Mouse (Mus musculus) left cerebral cortex, postnatal 36 days (tissue): Measurements from ENCODE around the gene Glrx3. TPM values are rescaled to one million over a fixed set of nuclear protein-coding genes. Genes with fewer than 3 reads are reported as not detected.
"Not testable (repeated sequence)": the region's sequence is repeated elsewhere in the genome, so short reads cannot be mapped to it uniquely, and the experiment has no call there.

ENCODE experiments used
- DNase-seq, 2 experiments: peaks; one replicate each; pipeline ENCODE4 v3.0.0; 2021 to 2022; ENCODE audit warnings: low spot score in 2 of 2, mixed read lengths in 1 of 2
- intact Hi-C: fragments of 180-260 bp; cut with DNase I; formaldehyde crosslinking; loops from one replicate; pipeline ENCODE4 v1.15.1; 2025
- total RNA-seq, 2 experiments: library from RNA; stranded (reverse); gene quantifications; 2 replicates each; pipeline ENCODE4 v1.2.3; 2021

Gene Glrx3
- total RNA-seq: 100 to 1,000 TPM in 1 of 2 experiments, 10 to 100 TPM in 1; 93.5 to 100 TPM

- intact Hi-C loops: loop anchor here (1.0 kb wide), 1 partner anchor 27 kb away; the partner anchor contains the start of gene 9430038I01Rik
- peak; percentile 95 to 96 for DNase-seq
Observed at GRCm38 (mm10) chr7:137437440-137438178, at the start of gene Glrx3. Gene Glrx3, plus strand, starts transcription at chr7:137437614.

- DNase-seq: no peak
- intact Hi-C loops: no loop called here
Observed at GRCm38 (mm10) chr7:137387863-137388262, 49.6 kb upstream of the Glrx3 start.

GRCm38 (mm10) chr7:137395421-137395820 lies 42.0 kb upstream of the Glrx3 start:
- no peak for DNase-seq
- intact Hi-C loops: no loop called here

- intact Hi-C loops: no loop called here
- DNase-seq: no peak
Observed at GRCm38 (mm10) chr7:137397361-137397910, 40.0 kb upstream of the Glrx3 start.

GRCm38 (mm10) chr7:137398973-137399372 lies 38.4 kb upstream of the Glrx3 start:
- intact Hi-C loops: no loop called here
- no peak for DNase-seq

- intact Hi-C loops: loop anchor here (2.0 kb wide), 1 partner anchor 19 kb away; no protein-coding TSS in a partner anchor
- no peak for DNase-seq
Observed at GRCm38 (mm10) chr7:137404146-137404545, 33.3 kb upstream of the Glrx3 start.

- DNase-seq: no peak
- intact Hi-C loops: no loop called here
Observed at GRCm38 (mm10) chr7:137407428-137408058, 29.9 kb upstream of the Glrx3 start.

- peak; percentile 94 to 96 for DNase-seq
- intact Hi-C loops: loop anchor here (1.0 kb wide), 1 partner anchor 27 kb away; the partner anchor contains the start of gene Glrx3
Observed at GRCm38 (mm10) chr7:137410337-137411197, 26.8 kb upstream of the Glrx3 start, which contains the start of gene 9430038I01Rik. Gene 9430038I01Rik, minus strand, starts transcription at chr7:137410762.

GRCm38 (mm10) chr7:137414710-137415109 lies 22.7 kb upstream of the Glrx3 start:
- DNase-seq: no peak
- intact Hi-C loops: no loop called here

- DNase-seq: no peak
- intact Hi-C loops: loop anchor here (10.0 kb wide), 1 partner anchor 56 kb away; no protein-coding TSS in a partner anchor
Observed at GRCm38 (mm10) chr7:137420550-137420949, 16.9 kb upstream of the Glrx3 start.

GRCm38 (mm10) chr7:137421236-137421635 lies 16.2 kb upstream of the Glrx3 start:
- intact Hi-C loops: loop anchor here (10.0 kb wide), 1 partner anchor 56 kb away; no protein-coding TSS in a partner anchor
- no peak for DNase-seq

- no peak for DNase-seq
- intact Hi-C loops: loop anchor here (10.0 kb wide), 1 partner anchor 62 kb away; no protein-coding TSS in a partner anchor
Observed at GRCm38 (mm10) chr7:137426693-137427092, 10.7 kb upstream of the Glrx3 start.

GRCm38 (mm10) chr7:137431769-137432603 lies 5.4 kb upstream of the Glrx3 start:
- intact Hi-C loops: no loop called here

GRCm38 (mm10) chr7:137436901-137437300 lies 513 bp upstream of the Glrx3 start:
- intact Hi-C loops: loop anchor here (1.0 kb wide), 1 partner anchor 27 kb away; the partner anchor contains the start of gene 9430038I01Rik
- no peak for DNase-seq

More at GRCm38 (mm10) chr7:137431769-137432603, 5.4 kb upstream of the Glrx3 start:
- no peak for DNase-seq

GRCm38 (mm10) chr7:137438179-137438550 lies 751 bp downstream of the Glrx3 start:
- intact Hi-C loops: no loop called here
- peak; percentile 44 to 52 for DNase-seq

GRCm38 (mm10) chr7:137438962-137439361 lies 1.5 kb downstream of the Glrx3 start:
- DNase-seq, intact Hi-C loops: not testable (repeated sequence)

- no peak for DNase-seq
- intact Hi-C loops: no loop called here
Observed at GRCm38 (mm10) chr7:137442951-137443350, 5.5 kb downstream of the Glrx3 start.

- intact Hi-C loops: no loop called here
- DNase-seq: no peak
Observed at GRCm38 (mm10) chr7:137445321-137445720, 7.9 kb downstream of the Glrx3 start.
